9 mouse cellular contexts compared by ENCODE assay signal in the genomic region with DNA sequence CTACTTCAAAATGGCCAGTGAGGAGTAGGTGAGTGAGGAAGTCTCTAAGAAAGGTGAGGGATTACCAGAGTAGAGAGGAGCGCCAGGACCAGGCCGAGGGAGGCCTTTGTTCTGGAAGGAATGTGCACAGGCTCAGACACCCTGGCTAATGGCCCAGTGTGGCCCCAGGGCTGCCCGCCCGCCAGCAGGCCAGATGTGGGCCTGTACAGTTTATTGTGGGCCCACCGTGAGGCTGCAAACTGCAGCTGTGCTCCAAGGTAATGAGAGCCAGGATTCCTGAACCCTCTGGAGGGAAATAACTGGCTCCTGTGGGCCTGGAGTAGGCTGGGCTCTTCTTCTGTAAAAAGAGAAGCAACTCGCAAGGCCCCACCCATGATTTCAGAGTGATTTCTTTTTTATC. TPM values are rescaled to one million over a fixed set of nuclear protein-coding genes. Genes with fewer than 3 reads are reported as not detected.
DNase-seq lines count a peak whose midpoint lies in the region; ATAC-seq and TF ChIP-seq lines count a peak whose summit lies in the region.
"Had no signal": no experiment of that assay in that cellular context is flagged by ENCODE, and none has a peak within 500 bp of the region (broad histone marks: within the 10 kb centered on the region; RNA-seq: fewer than 3 reads in every experiment).

No protein-coding gene starts in this region.

- H3K27me3 ChIP-seq in forebrain, embryonic 10.5 days (ENCODE audit: poor library complexity, severe bottlenecking): no peaks in the 10 kb centered on the region
- H3K27me3 ChIP-seq in forebrain, postnatal 0 days (ENCODE audit: insufficient read depth, low read length): no peaks in the 10 kb centered on the region; the same call in 1 of the 2 replicates
- H3K27me3 ChIP-seq in heart, embryonic 14.5 days (ENCODE audit: control insufficient read depth, insufficient read depth, low read length): no peaks in the 10 kb centered on the region
- H3K27me3 ChIP-seq in limb, embryonic 12.5 days: no peaks in the 10 kb centered on the region

- peak overlapping the region; percentile 70; the same call in 1 of the 2 replicates for H3K27ac ChIP-seq in forebrain, embryonic 10.5 days
- no peak overlapping the region for H3K27ac ChIP-seq in forebrain, postnatal 0 days (ENCODE audit: low read depth, low read length)
- peak overlapping the region in 1 of 2 experiments; percentile 45; a peak in 2 of 4 replicates for H3K27ac ChIP-seq in heart, embryonic 14.5 days (replicated peaks in 1 of 2; ENCODE audit: control insufficient read depth in 1 of 2, insufficient read depth in 1 of 2, low read depth in 2 of 2, low read length in 2 of 2)
- H3K27ac ChIP-seq in limb, embryonic 12.5 days: peak overlapping the region; percentile 97
- H3K27ac ChIP-seq: midbrain, embryonic 15.5 days had no signal

- no peak for DNase-seq in forebrain, embryonic 10.5 days (ENCODE audit: extremely low spot score, low spot score)
- DNase-seq in forebrain, postnatal 0 days: no peak
- DNase-seq in embryo, embryonic 11 days: peak; percentile 66
- DNase-seq in T-cell, adult 2 months (ENCODE audit: low spot score): no peak
- no peak for DNase-seq in B cell, adult 2 months
- no peak for DNase-seq in thymus, postnatal 4 days

- H3K4me2 ChIP-seq in forebrain, postnatal 0 days (ENCODE audit: low read depth): no peak overlapping the region
- no peak overlapping the region for H3K4me2 ChIP-seq in heart, embryonic 14.5 days (ENCODE audit: low read length)
- peak overlapping the region; percentile 39; the same call in 1 of the 2 replicates for H3K4me2 ChIP-seq in limb, embryonic 12.5 days
- H3K4me2 ChIP-seq: midbrain, embryonic 15.5 days had no signal

- peaks cover 57% of the 10 kb centered on the region for H3K4me1 ChIP-seq in forebrain, embryonic 10.5 days
- H3K4me1 ChIP-seq in forebrain, postnatal 0 days (ENCODE audit: insufficient read depth): no peaks in the 10 kb centered on the region
- H3K4me1 ChIP-seq in heart, embryonic 14.5 days (ENCODE audit: control insufficient read depth in 2 of 2, insufficient read depth in 2 of 2, low read length in 2 of 2): peaks cover 7 to 39% of the 10 kb centered on the region in 2 experiments
- H3K4me1 ChIP-seq in limb, embryonic 12.5 days (replicated peaks): peaks cover 87% of the 10 kb centered on the region

- no peak for ATAC-seq in forebrain, postnatal 0 days
- ATAC-seq in heart, embryonic 14.5 days (ENCODE audit: insufficient number of reproducible peaks, insufficient read depth, low FRiP score, low read depth): no peak
- ATAC-seq in limb, embryonic 12.5 days (ENCODE audit: insufficient number of reproducible peaks, insufficient read depth, low FRiP score, low TSS enrichment, low read depth): peak; percentile 90
- ATAC-seq: midbrain, embryonic 15.5 days had no signal

- 47% methylated on average over 6 of the region's 6 CpGs for WGBS in forebrain, embryonic 10.5 days
- WGBS in forebrain, postnatal 0 days: 50% methylated on average over 6 of the region's 6 CpGs
- 68% methylated on average over 6 of the region's 6 CpGs for WGBS in heart, embryonic 14.5 days
- WGBS in limb, embryonic 12.5 days: 2% methylated on average over 6 of the region's 6 CpGs

- H3K4me3 ChIP-seq in forebrain, embryonic 10.5 days: no peak overlapping the region
- no peak overlapping the region for H3K4me3 ChIP-seq in forebrain, postnatal 0 days (ENCODE audit: low read depth, low read length)
- no peak overlapping the region for H3K4me3 ChIP-seq in heart, embryonic 14.5 days (ENCODE audit: control insufficient read depth in 1 of 2, insufficient read depth in 1 of 2, low read depth in 1 of 2, low read length in 2 of 2)
- H3K4me3 ChIP-seq in limb, embryonic 12.5 days (replicated peaks): no peak overlapping the region
- H3K4me3 ChIP-seq: midbrain, embryonic 15.5 days had no signal

- no peak overlapping the region for H3K9ac ChIP-seq in forebrain, postnatal 0 days
- H3K9ac ChIP-seq in heart, embryonic 14.5 days (ENCODE audit: low read length): peak overlapping the region; percentile 25; the same call in 1 of the 2 replicates
- H3K9ac ChIP-seq in limb, embryonic 12.5 days (replicated peaks): no peak overlapping the region; the same call in 1 of the 2 replicates
- H3K9ac ChIP-seq: midbrain, embryonic 15.5 days had no signal

- 0 out of 2 replicates have a peak, but pooled peaks cover 3% of the 10 kb centered on the region for H3K36me3 ChIP-seq in forebrain, embryonic 10.5 days (replicated peaks)
- H3K36me3 ChIP-seq in forebrain, postnatal 0 days (ENCODE audit: insufficient read depth): no peaks in the 10 kb centered on the region
- H3K36me3 ChIP-seq in heart, embryonic 14.5 days (ENCODE audit: control insufficient read depth, insufficient read depth, low read length): peaks cover 6% of the 10 kb centered on the region; the same call in 1 of the 2 replicates
- peaks cover 14% of the 10 kb centered on the region for H3K36me3 ChIP-seq in limb, embryonic 12.5 days
- H3K36me3 ChIP-seq: midbrain, embryonic 15.5 days had no signal

- TF ChIP-seq CTCF in forebrain, postnatal 0 days (IDR thresholded peaks at IDR 0.05; ENCODE audit: low read depth): no peak

- no peaks in the 10 kb centered on the region; the same call in 1 of the 2 replicates for H3K9me3 ChIP-seq in forebrain, embryonic 10.5 days
- no peaks in the 10 kb centered on the region for H3K9me3 ChIP-seq in forebrain, postnatal 0 days (ENCODE audit: low read length)
- H3K9me3 ChIP-seq in heart, embryonic 14.5 days (ENCODE audit: control insufficient read depth, low read length): no peaks in the 10 kb centered on the region
- peaks cover 5% of the 10 kb centered on the region; the same call in 1 of the 2 replicates for H3K9me3 ChIP-seq in limb, embryonic 12.5 days
- H3K9me3 ChIP-seq: midbrain, embryonic 15.5 days had no signal

RNA-seq across cellular contexts. Expression of a gene that starts 5.3 kb away (rescaled TPM):
- polyA plus RNA-seq in forebrain, embryonic 10.5 days (2016; fragmentation: Nextera tagmentation; extraction: Ambion mirVana): 13.3 and 13.8 TPM in 2 replicates
- total RNA-seq in forebrain, postnatal 0 days (2014; rRNA removed): 16.3 and 26.5 TPM in 2 replicates
- polyA plus RNA-seq in forebrain, postnatal 0 days (2015; fragmentation: Nextera tagmentation; extraction: Ambion mirVana): 3.1 and 6.2 TPM in 2 replicates
- polyA plus RNA-seq in heart, embryonic 14.5 days (2014; fragmentation: Nextera tagmentation; extraction: Ambion mirVana): 9.3 and 14.1 TPM in 2 replicates
- polyA plus RNA-seq in limb, embryonic 12.5 days (2016; fragmentation: Nextera tagmentation; extraction: Ambion mirVana): 49.6 and 51.9 TPM in 2 replicates
